Mouse (Mus musculus): ENCODE measurements around the gene Gadd45g. TPM values are rescaled to one million over a fixed set of nuclear protein-coding genes. Genes with fewer than 3 reads are reported as not detected.
A peak's percentile ranks its signal among the peaks of the same experiment; 100 is the strongest.

Gadd45g gene
- polyA plus RNA-seq, 1 experiment from 2014 or later = 41.4 TPM

- Histone ChIP-seq H3K9ac (ENCODE audit: low read length) (0 out of 2 replicates have a peak overlapping the region, but pooled peaks have one; percentile 41), H3K4me2 (ENCODE audit: low read length) (peak overlapping the region; percentile 38), H3K4me3 (ENCODE audit: control insufficient read depth in 1 of 2, insufficient read depth in 1 of 2, low read depth in 1 of 2, low read length in 2 of 2) (no peak overlapping the region), H3K27ac (replicated peaks in 1 of 2; ENCODE audit: control insufficient read depth in 1 of 2, insufficient read depth in 1 of 2, low read depth in 2 of 2, low read length in 2 of 2) (no peak overlapping the region; a peak in 1 of 4 replicates), H3K27me3 (ENCODE audit: control insufficient read depth, insufficient read depth, low read length) (no peaks in the 10 kb centered on the region), H3K4me1 (ENCODE audit: control insufficient read depth in 2 of 2, insufficient read depth in 2 of 2, low read length in 2 of 2) (peaks cover 10 to 19% of the 10 kb centered on the region in 2 experiments), H3K9me3 (ENCODE audit: control insufficient read depth, low read length) (no peaks in the 10 kb centered on the region), H3K36me3 (ENCODE audit: control insufficient read depth, insufficient read depth, low read length) (no peaks in the 10 kb centered on the region)
- 73% methylated on average over 9 of the region's 9 CpGs for WGBS
- no peak for ATAC-seq (ENCODE audit: insufficient number of reproducible peaks, insufficient read depth, low FRiP score, low read depth)
Observed at GRCm38 (mm10) chr13:51869129-51869491, 22.6 kb downstream of the Gadd45g start.

DNA sequence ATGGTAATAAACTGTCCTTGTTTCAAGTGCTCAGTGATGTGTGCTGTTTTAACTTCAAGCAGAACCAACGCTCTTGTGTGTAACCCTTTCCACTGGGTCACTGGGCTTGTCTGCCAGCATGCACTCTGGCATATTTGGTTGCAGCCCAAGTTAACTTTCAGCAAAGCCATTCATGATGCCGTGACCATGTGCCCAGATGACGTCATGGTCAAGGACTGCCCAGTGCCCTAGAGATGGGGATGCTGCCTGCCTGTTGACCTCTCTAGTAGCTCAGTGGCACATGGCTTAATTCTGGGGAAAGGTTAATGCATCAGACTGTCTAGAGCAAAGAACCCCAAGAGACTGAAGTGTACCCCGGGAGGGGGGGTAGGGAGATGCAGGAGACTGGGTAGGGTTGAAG is 24.7 kb downstream of the Gadd45g start:
- no peak for ATAC-seq (ENCODE audit: insufficient number of reproducible peaks, insufficient read depth, low FRiP score, low read depth)
- H3K4me1 ChIP-seq (ENCODE audit: control insufficient read depth in 2 of 2, insufficient read depth in 2 of 2, low read length in 2 of 2) = peaks cover 10 to 19% of the 10 kb centered on the region in 2 experiments
- H3K36me3 ChIP-seq (ENCODE audit: control insufficient read depth, insufficient read depth, low read length) = no peaks in the 10 kb centered on the region
- H3K27me3 ChIP-seq (ENCODE audit: control insufficient read depth, insufficient read depth, low read length) = no peaks in the 10 kb centered on the region
- H3K9ac ChIP-seq (ENCODE audit: low read length) = no peak overlapping the region
- no peak overlapping the region for H3K4me2 ChIP-seq (ENCODE audit: low read length)
- H3K9me3 ChIP-seq (ENCODE audit: control insufficient read depth, low read length) = no peaks in the 10 kb centered on the region
- H3K4me3 ChIP-seq (ENCODE audit: control insufficient read depth in 1 of 2, insufficient read depth in 1 of 2, low read depth in 1 of 2, low read length in 2 of 2) = no peak overlapping the region
- WGBS = 85% methylated on average over 4 of the region's 4 CpGs
- H3K27ac ChIP-seq (replicated peaks in 1 of 2; ENCODE audit: control insufficient read depth in 1 of 2, insufficient read depth in 1 of 2, low read depth in 2 of 2, low read length in 2 of 2) = no peak overlapping the region

GRCm38 (mm10) chr13:51872252-51872962 is 25.9 kb downstream of the Gadd45g start:
- Histone ChIP-seq H3K27me3 (ENCODE audit: control insufficient read depth, insufficient read depth, low read length) (no peaks in the 10 kb centered on the region), H3K4me1 (ENCODE audit: control insufficient read depth in 2 of 2, insufficient read depth in 2 of 2, low read length in 2 of 2) (peaks cover 10 to 13% of the 10 kb centered on the region in 2 experiments), H3K9ac (ENCODE audit: low read length) (no peak overlapping the region), H3K27ac (replicated peaks in 1 of 2; ENCODE audit: control insufficient read depth in 1 of 2, insufficient read depth in 1 of 2, low read depth in 2 of 2, low read length in 2 of 2) (no peak overlapping the region), H3K4me2 (ENCODE audit: low read length) (no peak overlapping the region), H3K9me3 (ENCODE audit: control insufficient read depth, low read length) (no peaks in the 10 kb centered on the region), H3K36me3 (ENCODE audit: control insufficient read depth, insufficient read depth, low read length) (no peaks in the 10 kb centered on the region), H3K4me3 (ENCODE audit: control insufficient read depth in 1 of 2, insufficient read depth in 1 of 2, low read depth in 1 of 2, low read length in 2 of 2) (no peak overlapping the region)
- 89% methylated on average over 9 of the region's 9 CpGs for WGBS
- ATAC-seq (ENCODE audit: insufficient number of reproducible peaks, insufficient read depth, low FRiP score, low read depth) = no peak

GRCm38 (mm10) chr13:51872963-51873514 is 26.6 kb downstream of the Gadd45g start:
- no peak for ATAC-seq (ENCODE audit: insufficient number of reproducible peaks, insufficient read depth, low FRiP score, low read depth)
- Histone ChIP-seq H3K27ac (replicated peaks in 1 of 2; ENCODE audit: control insufficient read depth in 1 of 2, insufficient read depth in 1 of 2, low read depth in 2 of 2, low read length in 2 of 2) (no peak overlapping the region), H3K4me1 (ENCODE audit: control insufficient read depth in 2 of 2, insufficient read depth in 2 of 2, low read length in 2 of 2) (peaks cover 10 to 13% of the 10 kb centered on the region in 2 experiments), H3K4me3 (ENCODE audit: control insufficient read depth in 1 of 2, insufficient read depth in 1 of 2, low read depth in 1 of 2, low read length in 2 of 2) (no peak overlapping the region), H3K27me3 (ENCODE audit: control insufficient read depth, insufficient read depth, low read length) (no peaks in the 10 kb centered on the region), H3K9me3 (ENCODE audit: control insufficient read depth, low read length) (no peaks in the 10 kb centered on the region), H3K9ac (ENCODE audit: low read length) (no peak overlapping the region), H3K4me2 (ENCODE audit: low read length) (no peak overlapping the region), H3K36me3 (ENCODE audit: control insufficient read depth, insufficient read depth, low read length) (no peaks in the 10 kb centered on the region)
- WGBS = 87% methylated on average over 9 of the region's 9 CpGs

- H3K9ac ChIP-seq (ENCODE audit: low read length) = no peak overlapping the region
- H3K27ac ChIP-seq (replicated peaks in 1 of 2; ENCODE audit: control insufficient read depth in 1 of 2, insufficient read depth in 1 of 2, low read depth in 2 of 2, low read length in 2 of 2) = no peak overlapping the region
- H3K27me3 ChIP-seq (ENCODE audit: control insufficient read depth, insufficient read depth, low read length) = no peaks in the 10 kb centered on the region
- no peaks in the 10 kb centered on the region for H3K36me3 ChIP-seq (ENCODE audit: control insufficient read depth, insufficient read depth, low read length)
- H3K4me2 ChIP-seq (ENCODE audit: low read length) = no peak overlapping the region
- no peak overlapping the region for H3K4me3 ChIP-seq (ENCODE audit: control insufficient read depth in 1 of 2, insufficient read depth in 1 of 2, low read depth in 1 of 2, low read length in 2 of 2)
- no peak for ATAC-seq (ENCODE audit: insufficient number of reproducible peaks, insufficient read depth, low FRiP score, low read depth)
- H3K4me1 ChIP-seq (ENCODE audit: control insufficient read depth in 2 of 2, insufficient read depth in 2 of 2, low read length in 2 of 2) = peaks cover 6 to 12% of the 10 kb centered on the region in 2 experiments
- 82% methylated on average over 5 of the region's 5 CpGs for WGBS
- H3K9me3 ChIP-seq (ENCODE audit: control insufficient read depth, low read length) = no peaks in the 10 kb centered on the region
Observed at GRCm38 (mm10) chr13:51873786-51874185, 27.3 kb downstream of the Gadd45g start.

DNA sequence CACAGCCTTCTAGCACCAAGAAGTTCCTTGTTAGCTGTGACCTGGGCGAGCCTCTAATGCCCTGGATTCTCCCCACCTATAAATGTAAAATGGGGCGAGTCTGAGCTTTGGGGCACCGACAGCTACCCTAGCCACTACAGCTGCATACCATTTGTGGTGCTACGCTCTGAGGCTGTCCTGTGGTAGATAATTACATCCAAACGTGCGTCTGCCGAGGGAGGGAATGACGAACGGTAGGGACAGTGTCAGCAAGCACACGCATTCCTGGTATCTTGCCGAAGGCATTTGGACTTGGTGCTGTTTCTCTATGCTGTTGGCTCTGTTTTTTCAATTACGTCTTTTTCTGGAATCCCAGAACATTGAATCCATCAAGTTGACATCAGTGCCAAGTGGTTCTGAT is 29.7 kb downstream of the Gadd45g start:
- Histone ChIP-seq H3K9ac (ENCODE audit: low read length) (no peak overlapping the region), H3K9me3 (ENCODE audit: control insufficient read depth, low read length) (no peaks in the 10 kb centered on the region), H3K36me3 (ENCODE audit: control insufficient read depth, insufficient read depth, low read length) (no peaks in the 10 kb centered on the region), H3K4me3 (ENCODE audit: control insufficient read depth in 1 of 2, insufficient read depth in 1 of 2, low read depth in 1 of 2, low read length in 2 of 2) (no peak overlapping the region), H3K27me3 (ENCODE audit: control insufficient read depth, insufficient read depth, low read length) (no peaks in the 10 kb centered on the region), H3K4me1 (ENCODE audit: control insufficient read depth in 2 of 2, insufficient read depth in 2 of 2, low read length in 2 of 2) (peaks cover 14 to 24% of the 10 kb centered on the region in 2 experiments), H3K27ac (replicated peaks in 1 of 2; ENCODE audit: control insufficient read depth in 1 of 2, insufficient read depth in 1 of 2, low read depth in 2 of 2, low read length in 2 of 2) (no peak overlapping the region), H3K4me2 (ENCODE audit: low read length) (no peak overlapping the region)
- ATAC-seq (ENCODE audit: insufficient number of reproducible peaks, insufficient read depth, low FRiP score, low read depth) = no peak
- WGBS = 72% methylated on average over 12 of the region's 12 CpGs

DNA sequence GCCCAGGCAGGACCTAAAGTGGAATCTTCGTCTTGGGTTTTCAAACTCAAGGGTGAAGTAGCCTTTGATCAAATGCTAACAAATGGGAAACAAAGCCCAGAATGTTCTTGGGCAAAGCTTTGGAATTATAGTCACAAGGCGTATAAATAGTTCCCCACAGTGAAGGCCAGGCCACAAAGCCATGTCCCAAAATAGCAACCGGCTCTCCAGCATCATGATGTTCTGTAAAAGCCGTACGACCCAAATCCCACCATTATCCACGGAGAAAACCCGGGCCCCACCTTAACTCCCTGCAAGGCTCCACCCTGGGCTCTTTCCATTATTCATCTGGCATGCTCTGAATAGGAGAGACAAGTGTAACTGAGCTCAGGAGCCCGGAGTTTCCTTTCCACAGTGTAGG is 32.3 kb downstream of the Gadd45g start:
- Histone ChIP-seq H3K4me2 (ENCODE audit: low read length) (peak overlapping the region; percentile 16), H3K36me3 (ENCODE audit: control insufficient read depth, insufficient read depth, low read length) (no peaks in the 10 kb centered on the region), H3K4me3 (ENCODE audit: control insufficient read depth in 1 of 2, insufficient read depth in 1 of 2, low read depth in 1 of 2, low read length in 2 of 2) (no peak overlapping the region), H3K4me1 (ENCODE audit: control insufficient read depth in 2 of 2, insufficient read depth in 2 of 2, low read length in 2 of 2) (peaks cover 27 to 39% of the 10 kb centered on the region in 2 experiments), H3K9me3 (ENCODE audit: control insufficient read depth, low read length) (no peaks in the 10 kb centered on the region), H3K27me3 (ENCODE audit: control insufficient read depth, insufficient read depth, low read length) (no peaks in the 10 kb centered on the region), H3K9ac (ENCODE audit: low read length) (0 out of 2 replicates have a peak overlapping the region, but pooled peaks have one; percentile 27), H3K27ac (replicated peaks in 1 of 2; ENCODE audit: control insufficient read depth in 1 of 2, insufficient read depth in 1 of 2, low read depth in 2 of 2, low read length in 2 of 2) (peak overlapping the region; percentile 46 to 72)
- 24% methylated on average over 8 of the region's 8 CpGs for WGBS
- ATAC-seq (ENCODE audit: insufficient number of reproducible peaks, insufficient read depth, low FRiP score, low read depth) = no peak

Data from heart, embryonic 14.5 days (tissue).